Mouse (Mus musculus): ENCODE measurements around the gene Gm21497. TPM values are rescaled to one million over a fixed set of nuclear protein-coding genes. Genes with fewer than 3 reads are reported as not detected.
"Not testable (repeated sequence)": the region's sequence is repeated elsewhere in the genome, so short reads cannot be mapped to it uniquely, and the experiment has no call there.

Gm21497 gene
- total RNA-seq (2021) = not detected
- long read RNA-seq, experiment 1 = 0 reads
- long read RNA-seq, experiment 2 = 0 reads

GRCm38 (mm10) chrY:61646446-61646845, at the start of gene Gm21497:
Gene Gm21497, plus strand, starts transcription at chrY:61646746.
- not testable (repeated sequence) for DNase-seq

Measured in gastrocnemius, postnatal 10 days (tissue).